Mouse (Mus musculus): ENCODE results near the gene Rabepk.

DNA sequence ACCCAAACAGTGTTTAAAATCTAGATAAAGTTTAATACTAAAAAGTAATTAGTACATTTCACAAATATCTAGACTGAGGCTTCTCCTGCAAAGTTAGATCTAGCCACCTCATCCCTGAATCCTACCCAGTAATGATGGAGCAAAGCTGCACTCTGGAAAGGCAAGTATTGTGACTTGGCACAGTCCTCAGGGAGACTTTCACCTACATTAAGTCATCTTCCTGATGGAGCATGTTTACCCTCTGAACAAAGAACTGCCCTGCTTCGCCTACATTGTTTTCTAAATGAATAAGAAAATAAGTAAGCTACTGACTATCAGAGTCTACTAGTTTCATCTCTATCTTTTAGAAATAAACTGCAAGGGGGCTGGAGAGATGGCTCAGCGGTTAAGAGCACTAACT is 18.8 kb upstream of the Rabepk start:
- no peak for TF ChIP-seq GATA1 (IDR thresholded peaks at IDR 0.05; ENCODE audit: borderline replicate concordance, low read length)
- TF ChIP-seq FLI1 (IDR thresholded peaks at IDR 0.05; ENCODE audit: low read length) = no peak
